Mouse (Mus musculus): ENCODE data around the gene Fam129c. TPM values are rescaled to one million over a fixed set of nuclear protein-coding genes. Genes with fewer than 3 reads are reported as not detected.

Gene Fam129c
- under 1 TPM; 0.71 to 0.76 TPM for total RNA-seq (2021)
- long read RNA-seq, experiment 1 = 0 reads
- long read RNA-seq, experiment 2 = 0 reads

- intact Hi-C loops (cut with DNase I) = loop anchor here (1.0 to 5.0 kb wide), 3 partner anchors 34 to 63 kb away; no protein-coding TSS in a partner anchor
- DNase-seq = no peak
Measured at GRCm38 (mm10) chr8:71597451-71597850, at the start of gene Fam129c. Fam129c (plus strand) TSS chr8:71597648.

- DNase-seq = no peak
- intact Hi-C loops (cut with DNase I) = no loop called here
Measured at GRCm38 (mm10) chr8:71550754-71551153, 46.7 kb upstream of the Fam129c start.

- DNase-seq = no peak
- intact Hi-C loops (cut with DNase I) = no loop called here
Measured at GRCm38 (mm10) chr8:71552770-71553169, 44.7 kb upstream of the Fam129c start.

- intact Hi-C loops (cut with DNase I) = no loop called here
- no peak for DNase-seq
Measured at GRCm38 (mm10) chr8:71554001-71554400, 43.4 kb upstream of the Fam129c start.

- no peak for DNase-seq
- intact Hi-C loops (cut with DNase I) = no loop called here
Measured at GRCm38 (mm10) chr8:71554644-71555043, 42.8 kb upstream of the Fam129c start.

GRCm38 (mm10) chr8:71558071-71558957 lies 39.1 kb upstream of the Fam129c start, which contains the start of gene Tmem221:
Tmem221 (minus strand) TSS chr8:71558871.
- DNase-seq = no peak

GRCm38 (mm10) chr8:71558958-71559690 lies 38.3 kb upstream of the Fam129c start:
- no peak for DNase-seq
- intact Hi-C loops (cut with DNase I) = loop anchor here (2.0 kb wide), 1 partner anchor 74 kb away; no protein-coding TSS in a partner anchor

More at GRCm38 (mm10) chr8:71558071-71558957, 39.1 kb upstream of the Fam129c start, which contains the start of gene Tmem221:
- intact Hi-C loops (cut with DNase I) = loop anchor here (2.0 kb wide), 1 partner anchor 74 kb away; no protein-coding TSS in a partner anchor

- intact Hi-C loops (cut with DNase I) = loop anchor here (2.0 kb wide), 1 partner anchor 101 kb away; no protein-coding TSS in a partner anchor
- DNase-seq = no peak
Measured at GRCm38 (mm10) chr8:71560071-71560470, 37.4 kb upstream of the Fam129c start.

GRCm38 (mm10) chr8:71560765-71561164 lies 36.7 kb upstream of the Fam129c start:
- intact Hi-C loops (cut with DNase I) = loop anchor here (2.0 kb wide), 1 partner anchor 100 kb away; no protein-coding TSS in a partner anchor
- DNase-seq = no peak

- intact Hi-C loops (cut with DNase I) = loop anchor here (2.0 kb wide), 1 partner anchor 99 kb away; no protein-coding TSS in a partner anchor
- DNase-seq = peak; percentile 40 to 65
Measured at GRCm38 (mm10) chr8:71561401-71561800, 36.0 kb upstream of the Fam129c start.

GRCm38 (mm10) chr8:71562751-71563150 lies 34.7 kb upstream of the Fam129c start:
- DNase-seq = peak; percentile 73 to 77
- intact Hi-C loops (cut with DNase I) = loop anchor here (1.0 kb wide), 1 partner anchor 35 kb away; the partner anchor contains the start of gene Fam129c

- DNase-seq = no peak
- intact Hi-C loops (cut with DNase I) = loop anchor here (1.0 kb wide), 1 partner anchor 33 kb away; the partner anchor contains the start of gene Fam129c
Measured at GRCm38 (mm10) chr8:71563992-71564391, 33.5 kb upstream of the Fam129c start.

GRCm38 (mm10) chr8:71566501-71566900 lies 30.9 kb upstream of the Fam129c start, which contains the start of gene Nxnl1:
Nxnl1 (minus strand) TSS chr8:71566601.
- DNase-seq = no peak
- intact Hi-C loops (cut with DNase I) = no loop called here

- intact Hi-C loops (cut with DNase I) = no loop called here
- DNase-seq = no peak
Measured at GRCm38 (mm10) chr8:71567587-71567986, 29.9 kb upstream of the Fam129c start.

- intact Hi-C loops (cut with DNase I) = no loop called here
- peak; percentile 72 to 74 for DNase-seq
Measured at GRCm38 (mm10) chr8:71568387-71568937, 29.0 kb upstream of the Fam129c start, which contains the start of gene Slc27a1. Slc27a1 (plus strand) TSS chr8:71568882.

GRCm38 (mm10) chr8:71568941-71569340 lies 28.5 kb upstream of the Fam129c start:
- no peak for DNase-seq
- intact Hi-C loops (cut with DNase I) = no loop called here

GRCm38 (mm10) chr8:71569366-71570290 lies 27.8 kb upstream of the Fam129c start:
- intact Hi-C loops (cut with DNase I) = no loop called here
- DNase-seq = peak; percentile 73 to 81

- peak; percentile 80 to 83 for DNase-seq
- intact Hi-C loops (cut with DNase I) = no loop called here
Measured at GRCm38 (mm10) chr8:71570291-71570954, 27.0 kb upstream of the Fam129c start.

All from gastrocnemius, postnatal 36 days (tissue).